Mouse (Mus musculus): ENCODE results near the gene 1810013L24Rik. TPM values are rescaled to one million over a fixed set of nuclear protein-coding genes. Genes with fewer than 3 reads are reported as not detected.
A peak's percentile ranks its signal among the peaks of the same experiment; 100 is the strongest.

Gene 1810013L24Rik
- total RNA-seq, 2 experiments from 2014 or later, result 81.9 to 86.4 TPM

- DNase-seq (ENCODE audit: low spot score in 2 of 2), result peak; percentile 76 to 79
Measured at GRCm38 (mm10) chr16:8830431-8831211, 721 bp downstream of the 1810013L24Rik start.

DNA sequence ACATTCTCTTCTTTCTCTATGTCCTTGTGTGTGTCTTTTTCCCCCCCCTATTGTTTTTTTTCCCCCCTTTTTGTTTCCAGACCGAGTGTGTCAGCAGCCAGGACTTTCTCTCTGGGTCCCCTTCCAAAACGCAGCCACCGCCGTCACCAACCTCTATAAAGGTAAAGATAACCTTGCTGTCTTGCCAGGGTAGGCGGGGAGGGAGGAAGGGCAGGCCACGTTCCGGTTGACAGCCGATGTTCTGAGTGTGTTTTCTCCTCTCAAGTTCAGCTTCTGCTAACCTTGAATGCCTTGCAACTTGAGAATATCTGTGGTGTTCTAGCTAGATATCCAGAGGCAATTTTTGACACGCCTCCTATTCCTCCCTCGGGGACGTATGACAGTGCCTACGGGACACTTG, 1.3 kb downstream of the 1810013L24Rik start:
- no peak for DNase-seq (ENCODE audit: low spot score in 2 of 2)

DNA sequence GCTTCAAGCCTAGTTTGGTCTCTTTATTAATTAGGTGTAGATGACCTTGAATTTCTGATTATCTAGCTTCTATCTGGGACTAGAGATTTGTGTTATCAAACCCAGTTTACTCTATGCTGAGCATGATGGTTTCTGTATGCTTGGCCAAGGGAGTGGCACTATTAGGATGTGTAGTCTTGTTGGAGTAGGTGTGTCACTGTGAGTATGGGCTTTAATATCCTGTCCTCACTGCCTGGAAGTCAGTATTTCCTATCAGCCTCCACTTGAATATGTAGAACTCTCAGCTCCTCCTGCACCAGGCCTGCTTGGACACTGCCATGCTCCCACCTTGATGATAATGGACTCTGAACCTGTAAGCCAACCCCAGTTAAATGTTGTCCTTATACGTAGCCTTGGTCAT, 7.0 kb downstream of the 1810013L24Rik start:
- DNase-seq (ENCODE audit: low spot score in 2 of 2), result no peak

- DNase-seq (ENCODE audit: low spot score in 2 of 2), result no peak
Measured at GRCm38 (mm10) chr16:8837595-8837994, 7.7 kb downstream of the 1810013L24Rik start.

- no peak for DNase-seq (ENCODE audit: low spot score in 2 of 2)
Measured at GRCm38 (mm10) chr16:8838921-8839320, 9.0 kb downstream of the 1810013L24Rik start.

- no peak for DNase-seq (ENCODE audit: low spot score in 2 of 2)
Measured at GRCm38 (mm10) chr16:8840557-8840956, 10.7 kb downstream of the 1810013L24Rik start.

DNA sequence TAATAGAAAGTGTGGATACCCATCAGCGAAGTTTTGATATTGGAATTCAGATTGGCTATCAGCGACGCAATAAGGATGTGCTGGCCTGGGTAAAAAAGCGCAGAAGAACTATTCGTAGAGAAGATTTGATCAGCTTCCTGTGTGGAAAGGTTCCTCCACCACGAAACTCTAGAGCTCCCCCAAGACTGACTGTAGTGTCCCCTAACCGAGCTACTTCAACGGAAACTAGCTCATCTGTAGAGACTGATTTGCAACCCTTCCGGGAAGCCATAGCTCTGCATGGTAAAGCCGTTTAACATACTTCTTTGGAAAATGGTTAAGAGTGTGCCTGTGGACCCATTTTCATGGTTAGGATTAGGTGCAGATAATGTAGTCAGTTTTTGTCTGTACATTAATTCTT, 13.1 kb downstream of the 1810013L24Rik start:
- DNase-seq (ENCODE audit: low spot score in 2 of 2), result no peak

DNA sequence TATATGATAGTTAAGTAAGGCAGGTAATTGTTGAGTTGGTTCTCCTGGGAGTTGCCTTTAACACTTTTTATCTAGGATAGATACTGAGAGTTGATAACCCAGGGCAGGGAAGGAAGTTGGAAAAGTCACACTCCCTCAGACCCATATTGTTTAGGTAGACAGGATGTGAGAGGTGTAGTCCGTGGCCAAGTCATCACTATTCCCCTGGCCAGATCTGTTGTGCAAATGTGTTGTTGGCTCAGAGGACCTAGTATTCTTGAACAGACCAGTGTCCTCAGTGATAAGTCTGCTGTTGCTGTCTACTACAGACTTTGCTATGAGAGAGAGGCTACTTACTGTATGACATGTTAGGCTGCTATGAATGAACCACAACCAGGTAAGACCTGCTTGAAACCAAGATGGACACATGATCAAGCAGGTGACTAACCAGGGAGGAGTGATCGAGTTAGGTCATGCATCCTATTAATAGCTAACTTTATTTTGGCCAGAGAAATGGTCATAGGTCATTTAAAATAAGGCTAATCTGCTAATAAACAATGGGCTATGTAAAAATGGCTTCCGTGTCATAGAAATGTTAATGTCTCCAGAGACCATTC, 13.8 kb downstream of the 1810013L24Rik start:
- no peak for DNase-seq (ENCODE audit: low spot score in 2 of 2)

DNA sequence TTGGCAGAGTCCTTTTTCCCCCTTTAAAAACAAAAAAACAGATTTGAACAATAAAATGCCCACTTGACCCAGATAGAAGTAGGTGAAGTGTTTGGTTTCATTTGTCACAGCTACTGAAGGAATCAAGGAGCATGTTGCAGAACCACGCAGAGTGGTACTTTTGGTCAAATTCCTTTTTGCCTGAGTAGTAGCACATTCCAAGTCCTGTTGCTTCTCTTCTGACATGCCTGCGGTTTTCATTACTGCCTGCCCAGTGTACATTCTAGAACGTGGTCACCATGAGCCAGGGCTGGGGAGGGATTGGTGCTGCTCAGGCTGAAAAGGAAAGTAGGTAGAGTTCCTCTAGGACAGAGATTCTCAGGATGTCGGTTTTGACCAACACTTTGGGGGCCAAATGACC, 16.1 kb downstream of the 1810013L24Rik start:
- no peak for DNase-seq (ENCODE audit: low spot score in 2 of 2)

GRCm38 (mm10) chr16:8848309-8849068, 18.6 kb downstream of the 1810013L24Rik start:
- DNase-seq (ENCODE audit: low spot score in 2 of 2), result no peak

DNA sequence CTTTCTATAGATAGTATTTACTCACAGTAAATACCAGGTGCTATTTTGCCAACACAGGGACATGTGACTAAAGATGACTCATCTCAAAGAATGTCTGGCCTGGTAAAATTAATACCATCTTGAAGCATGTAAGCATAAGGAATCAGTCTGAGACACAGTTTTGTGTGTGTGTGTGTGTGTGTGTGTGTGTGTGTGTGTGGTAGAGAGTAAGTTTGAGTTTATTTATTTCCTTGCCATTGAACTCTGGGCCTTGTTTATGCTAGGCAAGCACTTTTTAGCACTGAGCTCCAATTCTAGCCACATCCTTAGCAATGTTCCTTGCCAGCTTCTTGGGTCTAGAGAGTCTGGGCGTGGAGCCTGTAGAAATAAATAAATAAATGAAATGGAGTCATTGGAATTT, 20.0 kb downstream of the 1810013L24Rik start:
- no peak for DNase-seq (ENCODE audit: low spot score in 2 of 2)

GRCm38 (mm10) chr16:8855143-8855542, 25.2 kb downstream of the 1810013L24Rik start:
- DNase-seq (ENCODE audit: low spot score in 2 of 2), result no peak

GRCm38 (mm10) chr16:8856820-8857219, 26.9 kb downstream of the 1810013L24Rik start:
- DNase-seq (ENCODE audit: low spot score in 2 of 2), result no peak

DNA sequence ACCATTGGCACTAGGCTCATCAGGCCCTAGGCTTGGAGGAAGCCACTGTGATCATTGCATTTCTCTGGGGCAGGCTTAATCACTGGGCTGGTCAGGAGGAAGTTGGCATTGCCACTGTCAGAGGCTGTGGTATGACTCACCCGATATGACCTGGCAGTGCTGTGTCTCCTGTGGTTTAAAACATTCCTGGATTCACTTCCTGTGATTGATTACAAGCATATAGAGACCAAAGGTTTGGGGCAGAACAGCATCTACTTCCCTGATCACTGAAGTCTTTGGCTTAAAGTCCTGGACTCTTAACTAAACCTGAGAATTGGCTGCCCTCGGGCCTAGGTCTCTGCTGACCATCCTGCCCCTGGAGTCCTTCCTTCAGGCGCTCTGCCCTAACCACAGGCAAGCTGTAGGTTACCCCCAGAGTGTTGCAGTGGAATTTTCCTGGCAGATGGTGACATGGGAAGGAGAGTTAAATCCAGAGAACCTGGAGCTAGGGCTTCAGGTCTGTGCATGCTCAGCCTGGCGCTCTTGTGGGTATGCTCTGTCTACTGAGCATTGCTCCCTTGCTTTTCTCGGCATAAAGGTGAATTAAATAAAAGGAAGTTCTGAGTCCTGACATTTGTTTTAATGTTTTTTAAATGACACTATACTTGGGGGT, 32.6 kb downstream of the 1810013L24Rik start:
- DNase-seq (ENCODE audit: low spot score in 2 of 2), result peak in 1 of 2 experiments; percentile 43

- peak in 1 of 2 experiments; percentile 27 for DNase-seq (ENCODE audit: low spot score in 2 of 2)
Measured at GRCm38 (mm10) chr16:8864223-8864631, 34.3 kb downstream of the 1810013L24Rik start.

DNA sequence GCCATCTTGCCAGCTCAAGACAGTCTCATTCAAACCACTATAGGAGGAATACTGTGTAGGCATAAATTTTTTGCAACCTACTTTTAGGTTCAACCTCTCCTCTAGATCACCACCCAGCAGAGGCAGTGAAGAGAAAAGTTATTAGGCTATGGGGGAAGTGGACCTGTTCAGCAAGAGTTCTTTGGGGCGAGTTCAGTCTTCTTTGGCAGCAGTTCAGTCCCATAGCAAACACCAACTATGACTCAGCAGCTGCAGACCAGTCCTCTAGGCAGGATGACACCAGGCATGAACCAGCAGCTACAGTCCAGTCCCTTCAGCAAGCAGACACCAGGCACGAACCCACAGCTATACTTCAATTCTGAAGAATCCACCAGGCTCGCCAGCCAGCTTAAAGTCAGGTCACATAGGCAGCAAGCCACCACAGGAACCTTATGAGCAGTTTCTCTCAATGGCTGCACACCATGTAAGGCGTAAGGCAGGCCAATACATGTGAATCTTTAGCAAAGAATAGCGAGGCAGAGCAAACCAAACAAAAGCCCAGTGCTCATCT, 37.6 kb downstream of the 1810013L24Rik start:
- DNase-seq (ENCODE audit: low spot score in 2 of 2), result no peak

DNA sequence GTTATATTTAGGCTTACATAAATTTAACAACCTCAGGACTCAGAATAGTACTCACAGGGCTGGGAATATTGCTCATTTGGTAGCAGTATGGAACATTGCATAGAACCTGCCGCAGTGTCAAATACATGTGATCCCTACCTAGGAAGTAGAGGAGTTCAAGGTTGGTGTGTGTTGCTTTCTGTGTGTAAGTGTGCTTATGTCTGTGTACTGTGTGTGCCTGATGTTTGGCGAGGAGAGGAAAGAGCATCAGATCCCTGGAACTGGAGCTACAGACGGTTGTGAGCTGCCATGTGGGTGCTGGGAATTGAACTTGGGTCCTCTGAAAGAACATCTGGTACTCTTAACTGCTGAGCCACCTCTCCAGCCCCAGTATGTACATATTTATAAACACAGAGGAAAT, 38.6 kb downstream of the 1810013L24Rik start:
- DNase-seq (ENCODE audit: low spot score in 2 of 2), result no peak

- DNase-seq (ENCODE audit: low spot score in 2 of 2), result peak; percentile 60 to 68
Measured at GRCm38 (mm10) chr16:8869715-8870114, 39.8 kb downstream of the 1810013L24Rik start.

DNA sequence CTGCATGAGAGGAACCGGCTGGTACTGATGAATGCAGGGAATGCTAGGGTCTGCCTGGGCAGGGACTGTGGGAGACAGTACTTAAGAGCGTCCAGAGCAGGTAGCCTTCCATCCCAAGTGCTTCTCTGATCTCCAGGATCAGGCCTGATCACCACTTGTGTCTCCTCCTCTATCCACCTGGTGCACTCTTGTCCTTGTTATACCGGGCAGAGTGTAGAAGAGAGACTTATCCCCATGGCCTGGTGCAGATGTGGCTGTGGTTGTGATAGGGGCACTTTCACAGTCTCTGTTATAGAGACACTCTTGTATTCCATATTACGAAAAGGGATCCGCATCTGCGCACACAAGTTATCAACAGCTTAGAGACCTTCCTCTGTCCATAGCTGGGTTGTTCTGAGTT, 41.5 kb downstream of the 1810013L24Rik start:
- no peak for DNase-seq (ENCODE audit: low spot score in 2 of 2)

GRCm38 (mm10) chr16:8872019-8872418, 42.1 kb downstream of the 1810013L24Rik start:
- no peak for DNase-seq (ENCODE audit: low spot score in 2 of 2)

GRCm38 (mm10) chr16:8872486-8872885, 42.6 kb downstream of the 1810013L24Rik start:
- DNase-seq (ENCODE audit: low spot score in 2 of 2), result no peak
